Mouse (Mus musculus) heart, embryonic 13.5 days (tissue): ENCODE measurements at regions not wholly inside any gene's neighbourhood (a gene's known extent, or its start where the extent isn't known, plus 50 kb on each side); places are given as distances from the start of the nearest gene placed in this dataset.

Experiments used
- ATAC-seq: fragments of 200-750 bp; cut with Nextera tagmentation; 2 replicates; pipeline ENCODE4 v1.8.0; 2017; ENCODE audit warnings: moderate TSS enrichment; ENCODE audit not compliant: insufficient number of reproducible peaks, low FRiP score, low TSS enrichment; ENCODE audit errors: extremely low read depth
- H3K27ac ChIP-seq: fragments of 300-500 bp; sonication (generic); replicated peaks from 2 replicates; pipeline ENCODE4 v1.5.1; 2015; ENCODE audit warnings: moderate library complexity, mild to moderate bottlenecking, inconsistent platforms
- H3K27me3 ChIP-seq: fragments of 300-500 bp; sonication (generic); replicated peaks from 2 replicates; pipeline ENCODE4 v1.6.1; 2015; ENCODE audit warnings: mild to moderate bottlenecking, inconsistent platforms
- H3K36me3 ChIP-seq: fragments of 300-500 bp; sonication (generic); 2 replicates; pipeline ENCODE4 v1.6.1; 2015; ENCODE audit warnings: mild to moderate bottlenecking, inconsistent platforms
- H3K4me1 ChIP-seq: fragments of 300-500 bp; sonication (generic); 2 replicates; pipeline ENCODE4 v1.6.1; 2015; ENCODE audit warnings: inconsistent platforms
- H3K4me2 ChIP-seq: fragments of 300-500 bp; sonication (generic); 2 replicates; pipeline ENCODE4 v1.6.1; 2015; ENCODE audit warnings: inconsistent platforms, mild to moderate bottlenecking, moderate library complexity
- H3K4me3 ChIP-seq: fragments of 300-500 bp; sonication (generic); 2 replicates; pipeline ENCODE4 v1.5.1; 2015; ENCODE audit warnings: moderate library complexity, mild to moderate bottlenecking, inconsistent platforms
- H3K9ac ChIP-seq: fragments of 300-500 bp; sonication (generic); 2 replicates; pipeline ENCODE4 v1.6.1; 2015; ENCODE audit warnings: inconsistent platforms, mild to moderate bottlenecking, moderate library complexity
- H3K9me3 ChIP-seq: fragments of 300-500 bp; sonication (generic); 2 replicates; pipeline ENCODE4 v1.6.1; 2016; ENCODE audit warnings: inconsistent platforms
- WGBS: fragments of 180-500 bp; shearing (Covaris S2); methylation state at CpG from one replicate; pipeline ENCODE4 v1.1.7; 2015; ENCODE audit warnings: mixed read lengths; 5-methylcytosine and 5-hydroxymethylcytosine counted together

GRCm38 (mm10) chr6:117518939-117519338 lies 322.0 kb upstream of the Zfp637 start:
- Histone ChIP-seq H3K27ac (no peak overlapping the region), H3K4me1 (peaks cover 11% of the 10 kb centered on the region), H3K9me3 (no peaks in the 10 kb centered on the region), H3K27me3 (no peaks in the 10 kb centered on the region), H3K9ac (no peak overlapping the region), H3K4me2 (no peak overlapping the region), H3K36me3 (no peaks in the 10 kb centered on the region), H3K4me3 (no peak overlapping the region)
- 70% methylated on average over 3 of the region's 3 CpGs for WGBS
- ATAC-seq, result no peak

GRCm38 (mm10) chr6:117519466-117519865 lies 321.5 kb upstream of the Zfp637 start:
- no peak for ATAC-seq
- no peaks in the 10 kb centered on the region for H3K36me3 ChIP-seq
- no peak overlapping the region for H3K4me3 ChIP-seq
- H3K9ac ChIP-seq, result no peak overlapping the region
- no peak overlapping the region for H3K27ac ChIP-seq
- H3K9me3 ChIP-seq, result no peaks in the 10 kb centered on the region
- H3K27me3 ChIP-seq, result no peaks in the 10 kb centered on the region
- no peak overlapping the region for H3K4me2 ChIP-seq
- H3K4me1 ChIP-seq, result peaks cover 9% of the 10 kb centered on the region
- WGBS, result 94% methylated on average over 1 of the region's 1 CpGs

DNA sequence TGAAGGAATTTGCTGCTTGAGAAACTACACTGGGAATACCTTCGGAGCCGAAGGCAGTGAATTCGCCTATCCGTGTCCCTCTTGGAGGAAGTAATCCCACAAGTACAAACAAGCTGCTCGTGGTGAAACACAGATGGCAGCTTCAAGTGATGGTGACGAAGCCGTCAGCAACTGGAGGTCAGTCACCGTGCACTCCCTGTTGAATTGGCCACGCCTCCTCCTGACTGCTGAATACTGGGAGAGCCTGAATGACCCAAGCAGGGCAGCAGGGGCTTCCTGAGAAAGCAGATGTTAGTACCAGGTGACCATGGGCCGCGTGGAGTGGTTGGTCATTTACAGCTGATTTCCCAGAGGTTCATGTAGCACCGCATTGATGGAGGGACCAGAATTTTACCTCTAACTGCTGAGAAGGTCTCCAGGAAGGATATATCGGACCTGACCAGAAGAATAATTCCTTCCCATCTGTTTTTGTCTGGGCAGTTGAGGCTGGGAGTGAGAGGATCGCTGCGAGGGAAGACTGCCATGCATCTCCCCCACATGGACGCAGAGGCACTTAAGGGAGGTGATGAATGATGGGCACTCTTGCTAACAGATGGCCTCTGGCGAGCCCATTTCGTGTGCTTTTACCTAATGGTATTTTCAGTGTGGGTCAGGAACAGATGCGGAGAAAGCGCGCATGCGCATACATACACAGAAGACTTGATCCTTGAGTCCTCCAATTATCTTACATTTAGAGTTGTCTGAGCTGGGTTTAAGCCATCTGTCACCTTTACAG lies 314.6 kb upstream of the Zfp637 start:
- Histone ChIP-seq H3K4me3 (peak overlapping the region; percentile 21; the same call in 1 of the 2 replicates), H3K36me3 (no peaks in the 10 kb centered on the region), H3K9me3 (no peaks in the 10 kb centered on the region), H3K4me2 (peak overlapping the region; percentile 59), H3K9ac (peak overlapping the region; percentile 61; the same call in 1 of the 2 replicates), H3K27me3 (0 out of 2 replicates have a peak, but pooled peaks cover 4% of the 10 kb centered on the region), H3K27ac (0 out of 2 replicates have a peak overlapping the region, but pooled peaks have one; percentile 29), H3K4me1 (peaks cover 19% of the 10 kb centered on the region)
- 32% methylated on average over 22 of the region's 22 CpGs for WGBS
- ATAC-seq, result 0 out of 2 replicates have a peak, but pooled peaks have one; percentile 37

GRCm38 (mm10) chr6:117527526-117527925 lies 313.5 kb upstream of the Zfp637 start:
- Histone ChIP-seq H3K4me1 (peaks cover 19% of the 10 kb centered on the region), H3K27ac (no peak overlapping the region), H3K27me3 (peaks cover 11% of the 10 kb centered on the region), H3K9me3 (no peaks in the 10 kb centered on the region), H3K36me3 (no peaks in the 10 kb centered on the region), H3K4me2 (no peak overlapping the region), H3K9ac (no peak overlapping the region), H3K4me3 (no peak overlapping the region)
- no peak for ATAC-seq
- WGBS, result 78% methylated on average over 8 of the region's 8 CpGs

DNA sequence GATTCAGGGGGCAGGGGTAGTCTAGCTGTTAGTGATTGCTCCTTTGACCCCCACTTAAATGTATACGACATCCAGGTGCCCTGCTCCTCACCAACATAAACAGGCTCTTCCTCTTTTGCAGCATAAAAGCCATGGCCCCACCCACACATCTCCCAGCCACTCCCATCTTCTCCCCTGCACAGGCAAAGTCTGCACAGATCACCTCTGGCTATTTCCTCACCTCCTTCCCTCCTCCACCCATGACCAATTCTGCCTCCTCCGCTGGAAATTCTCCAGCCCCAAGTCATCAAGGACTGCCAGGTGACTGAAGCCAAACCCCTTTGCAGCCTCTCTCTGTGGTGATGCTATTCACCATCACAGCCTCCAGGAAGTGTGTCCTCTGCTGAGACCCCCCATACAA lies 306.8 kb upstream of the Zfp637 start:
- H3K4me2 ChIP-seq, result no peak overlapping the region
- H3K4me1 ChIP-seq, result no peaks in the 10 kb centered on the region
- no peak overlapping the region for H3K4me3 ChIP-seq
- H3K36me3 ChIP-seq, result no peaks in the 10 kb centered on the region
- no peaks in the 10 kb centered on the region for H3K9me3 ChIP-seq
- 62% methylated on average over 2 of the region's 2 CpGs for WGBS
- H3K27ac ChIP-seq, result no peak overlapping the region
- no peak for ATAC-seq
- H3K9ac ChIP-seq, result no peak overlapping the region
- H3K27me3 ChIP-seq, result peaks cover 28% of the 10 kb centered on the region

GRCm38 (mm10) chr6:117534991-117535390 lies 306.0 kb upstream of the Zfp637 start:
- Histone ChIP-seq H3K27ac (no peak overlapping the region), H3K4me1 (no peaks in the 10 kb centered on the region), H3K27me3 (peaks cover 28% of the 10 kb centered on the region), H3K36me3 (no peaks in the 10 kb centered on the region), H3K4me2 (no peak overlapping the region), H3K9me3 (no peaks in the 10 kb centered on the region), H3K9ac (no peak overlapping the region), H3K4me3 (no peak overlapping the region)
- WGBS, result 70% methylated on average over 9 of the region's 9 CpGs
- no peak for ATAC-seq

GRCm38 (mm10) chr6:117536084-117536483 lies 304.9 kb upstream of the Zfp637 start:
- Histone ChIP-seq H3K27ac (no peak overlapping the region), H3K36me3 (no peaks in the 10 kb centered on the region), H3K4me1 (no peaks in the 10 kb centered on the region), H3K9me3 (no peaks in the 10 kb centered on the region), H3K4me3 (no peak overlapping the region), H3K4me2 (no peak overlapping the region), H3K27me3 (peaks cover 28% of the 10 kb centered on the region), H3K9ac (no peak overlapping the region)
- no peak for ATAC-seq
- 73% methylated on average over 4 of the region's 4 CpGs for WGBS

DNA sequence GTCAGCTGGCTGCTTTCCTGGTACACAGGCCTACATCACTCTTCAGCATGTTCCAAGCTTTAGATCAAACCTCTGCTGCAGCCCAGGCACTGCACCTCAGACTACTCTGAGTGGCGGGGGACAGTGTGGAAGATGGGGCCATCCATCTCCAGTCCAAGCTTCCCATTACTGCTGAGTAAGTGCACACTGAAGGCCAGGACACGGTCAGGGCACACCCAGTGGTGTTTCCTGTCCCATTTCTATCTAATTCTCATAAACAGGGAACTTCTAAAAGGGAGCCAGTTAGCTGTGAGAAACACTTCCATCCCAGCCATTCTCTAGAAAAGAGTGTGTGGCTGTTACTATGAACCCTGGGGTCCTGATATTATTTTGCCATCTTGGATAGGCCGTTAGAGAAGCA lies 298.5 kb upstream of the Zfp637 start:
- no peak overlapping the region for H3K27ac ChIP-seq
- H3K27me3 ChIP-seq, result peaks cover 8% of the 10 kb centered on the region; the same call in 1 of the 2 replicates
- peaks cover 4% of the 10 kb centered on the region; the same call in 1 of the 2 replicates for H3K4me1 ChIP-seq
- no peak overlapping the region for H3K9ac ChIP-seq
- ATAC-seq, result no peak
- 64% methylated on average over 3 of the region's 3 CpGs for WGBS
- H3K4me2 ChIP-seq, result no peak overlapping the region
- H3K36me3 ChIP-seq, result no peaks in the 10 kb centered on the region
- no peaks in the 10 kb centered on the region for H3K9me3 ChIP-seq
- H3K4me3 ChIP-seq, result no peak overlapping the region

- Histone ChIP-seq H3K4me2 (no peak overlapping the region), H3K4me1 (peaks cover 4% of the 10 kb centered on the region; the same call in 1 of the 2 replicates), H3K27ac (no peak overlapping the region), H3K4me3 (no peak overlapping the region), H3K9ac (no peak overlapping the region), H3K9me3 (no peaks in the 10 kb centered on the region), H3K36me3 (no peaks in the 10 kb centered on the region), H3K27me3 (peaks cover 8% of the 10 kb centered on the region; the same call in 1 of the 2 replicates)
- 72% methylated on average over 11 of the region's 11 CpGs for WGBS
- no peak for ATAC-seq
Observed at GRCm38 (mm10) chr6:117544276-117545196, 296.4 kb upstream of the Zfp637 start.

DNA sequence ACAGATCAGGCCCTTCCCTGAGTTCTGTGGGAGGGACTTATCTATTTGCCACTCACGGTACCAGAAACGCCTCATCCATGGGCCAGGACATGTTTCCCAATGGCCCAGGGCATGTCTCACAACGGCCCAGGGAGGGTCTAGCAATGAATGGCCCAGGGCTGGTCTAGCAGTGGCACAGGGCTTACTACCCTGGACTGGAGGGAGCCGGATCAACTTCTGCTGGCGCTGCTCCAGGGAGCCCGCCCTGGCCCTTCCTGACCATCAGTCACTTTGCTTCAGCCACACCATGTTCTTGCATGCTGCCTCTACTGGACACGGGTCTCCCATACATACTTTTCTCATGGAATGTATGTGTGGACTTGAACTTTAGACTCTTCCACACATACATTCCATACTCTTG lies 290.1 kb upstream of the Zfp637 start:
- 92% methylated on average over 7 of the region's 7 CpGs for WGBS
- H3K36me3 ChIP-seq, result no peaks in the 10 kb centered on the region
- no peak for ATAC-seq
- H3K27ac ChIP-seq, result no peak overlapping the region
- no peak overlapping the region for H3K9ac ChIP-seq
- no peak overlapping the region for H3K4me2 ChIP-seq
- no peaks in the 10 kb centered on the region for H3K27me3 ChIP-seq
- no peak overlapping the region for H3K4me3 ChIP-seq
- peaks cover 16% of the 10 kb centered on the region for H3K4me1 ChIP-seq
- no peaks in the 10 kb centered on the region for H3K9me3 ChIP-seq

DNA sequence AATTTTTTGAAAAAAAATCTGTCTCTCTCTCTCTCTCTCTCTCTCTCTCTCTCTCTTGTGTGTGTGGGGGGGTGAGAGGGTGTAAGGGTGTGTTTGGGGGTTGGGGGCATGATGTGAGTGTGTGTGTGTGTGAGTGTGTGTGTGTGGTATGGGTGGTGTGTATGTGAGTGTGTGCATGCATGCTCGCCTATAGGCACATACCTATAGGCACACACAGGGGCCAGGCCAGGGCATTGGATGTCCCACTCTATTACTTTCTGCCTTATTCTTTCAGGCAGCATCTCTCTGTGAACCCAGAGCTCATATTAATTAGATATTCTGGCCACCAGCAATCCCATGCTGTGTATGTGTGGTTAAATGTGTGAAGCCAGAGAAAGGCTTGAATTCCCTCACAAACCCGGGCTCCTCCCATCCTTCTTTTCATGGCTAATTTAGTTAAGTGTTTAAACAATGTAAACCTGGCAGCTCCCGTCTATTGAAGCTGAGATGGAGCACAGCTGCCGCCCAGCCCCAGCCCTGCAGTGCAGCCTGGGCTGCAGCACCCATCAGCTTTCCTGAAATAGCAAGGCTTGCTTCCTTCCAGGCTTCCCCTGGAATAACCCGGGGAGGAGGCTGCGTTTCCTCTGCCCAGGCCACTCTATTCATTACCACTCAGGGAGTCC lies 288.8 kb upstream of the Zfp637 start:
- Histone ChIP-seq H3K27me3 (no peaks in the 10 kb centered on the region), H3K9ac (no peak overlapping the region), H3K27ac (peak overlapping the region; percentile 79), H3K4me1 (peaks cover 16% of the 10 kb centered on the region), H3K4me3 (no peak overlapping the region), H3K4me2 (peak overlapping the region; percentile 4; the same call in 1 of the 2 replicates), H3K36me3 (no peaks in the 10 kb centered on the region), H3K9me3 (no peaks in the 10 kb centered on the region)
- WGBS, result 19% methylated on average over 6 of the region's 6 CpGs
- peak; percentile 56 for ATAC-seq
